Mouse (Mus musculus): ENCODE measurements around the gene Cd3e. TPM values are rescaled to one million over a fixed set of nuclear protein-coding genes. Genes with fewer than 3 reads are reported as not detected.
"Not testable (repeated sequence)": the region's sequence is repeated elsewhere in the genome, so short reads cannot be mapped to it uniquely, and the experiment has no call there.

Cd3e gene
- polyA plus RNA-seq, 1 experiment from 2014 or later, result not detected

- no peak for ATAC-seq (ENCODE audit: low FRiP score, low read depth)
Observed at GRCm38 (mm10) chr9:44986242-44986781, 23.1 kb downstream of the Cd3e start.

GRCm38 (mm10) chr9:44985721-44986161 lies 23.7 kb downstream of the Cd3e start:
- no peaks in the 10 kb centered on the region for H3K9me3 ChIP-seq
- H3K27me3 ChIP-seq, result no peaks in the 10 kb centered on the region
- H3K9ac ChIP-seq, result no peak overlapping the region
- H3K36me3 ChIP-seq, result no peaks in the 10 kb centered on the region
- no peak overlapping the region for H3K4me3 ChIP-seq
- H3K27ac ChIP-seq, result 0 out of 2 replicates have a peak overlapping the region, but pooled peaks have one; percentile 39
- no peak for ATAC-seq (ENCODE audit: low FRiP score, low read depth)
- H3K4me1 ChIP-seq, result no peaks in the 10 kb centered on the region
- H3K4me2 ChIP-seq (replicated peaks), result peak overlapping the region; percentile 12; the same call in 1 of the 2 replicates
- WGBS, result 87% methylated on average over 3 of the region's 3 CpGs

More at GRCm38 (mm10) chr9:44986242-44986781, 23.1 kb downstream of the Cd3e start:
- Histone ChIP-seq H3K27me3 (no peaks in the 10 kb centered on the region), H3K9ac (no peak overlapping the region), H3K4me1 (no peaks in the 10 kb centered on the region), H3K4me2 (replicated peaks) (peak overlapping the region; percentile 12; the same call in 1 of the 2 replicates), H3K27ac (peak overlapping the region; percentile 39; the same call in 1 of the 2 replicates), H3K4me3 (no peak overlapping the region), H3K9me3 (no peaks in the 10 kb centered on the region), H3K36me3 (no peaks in the 10 kb centered on the region)
- WGBS, result 64% methylated on average over 14 of the region's 14 CpGs

- H3K4me1 ChIP-seq, result no peaks in the 10 kb centered on the region
- H3K4me3 ChIP-seq, result no peak overlapping the region
- peaks cover 7% of the 10 kb centered on the region for H3K27me3 ChIP-seq
- no peak for ATAC-seq (ENCODE audit: low FRiP score, low read depth)
- H3K36me3 ChIP-seq, result no peaks in the 10 kb centered on the region
- no peak overlapping the region for H3K4me2 ChIP-seq (replicated peaks)
- H3K9me3 ChIP-seq, result no peaks in the 10 kb centered on the region
- no peak overlapping the region for H3K27ac ChIP-seq
- no peak overlapping the region for H3K9ac ChIP-seq
- WGBS, result 65% methylated on average over 2 of the region's 2 CpGs
Observed at GRCm38 (mm10) chr9:44983001-44983400, 26.4 kb downstream of the Cd3e start.

GRCm38 (mm10) chr9:44982531-44982930 lies 26.9 kb downstream of the Cd3e start:
- WGBS, result 88% methylated on average over 3 of the region's 3 CpGs
- ATAC-seq (ENCODE audit: low FRiP score, low read depth), result no peak

GRCm38 (mm10) chr9:44982081-44982480 lies 27.3 kb downstream of the Cd3e start:
- ATAC-seq (ENCODE audit: low FRiP score, low read depth), result no peak
- Histone ChIP-seq H3K9ac (no peak overlapping the region), H3K27ac (no peak overlapping the region), H3K4me1 (no peaks in the 10 kb centered on the region), H3K4me3 (no peak overlapping the region), H3K4me2 (replicated peaks) (no peak overlapping the region), H3K36me3 (no peaks in the 10 kb centered on the region), H3K27me3 (peaks cover 12% of the 10 kb centered on the region), H3K9me3 (no peaks in the 10 kb centered on the region)
- 88% methylated on average over 8 of the region's 8 CpGs for WGBS

More at GRCm38 (mm10) chr9:44982531-44982930, 26.9 kb downstream of the Cd3e start:
- H3K27me3 ChIP-seq, result peaks cover 12% of the 10 kb centered on the region
- no peaks in the 10 kb centered on the region for H3K9me3 ChIP-seq
- H3K4me2 ChIP-seq (replicated peaks), result no peak overlapping the region
- H3K36me3 ChIP-seq, result no peaks in the 10 kb centered on the region
- H3K4me1 ChIP-seq, result no peaks in the 10 kb centered on the region
- H3K9ac ChIP-seq, result no peak overlapping the region
- H3K27ac ChIP-seq, result no peak overlapping the region
- no peak overlapping the region for H3K4me3 ChIP-seq

GRCm38 (mm10) chr9:44981676-44982075 lies 27.8 kb downstream of the Cd3e start, which contains the start of gene Cd3d:
Gene Cd3d, plus strand, starts transcription at chr9:44981786.
- Histone ChIP-seq H3K27me3 (peaks cover 12% of the 10 kb centered on the region), H3K4me1 (no peaks in the 10 kb centered on the region), H3K9me3 (no peaks in the 10 kb centered on the region), H3K4me3 (no peak within 1 kb of the TSS), H3K4me2 (replicated peaks) (no peak within 1 kb of the TSS), H3K27ac (no peak within 1 kb of the TSS), H3K9ac (no peak within 1 kb of the TSS), H3K36me3 (no peaks in the 10 kb centered on the region)
- no peak for ATAC-seq (ENCODE audit: low FRiP score, low read depth)
- WGBS, result 75% methylated on average over 4 of the region's 4 CpGs

- 86% methylated on average over 2 of the region's 2 CpGs for WGBS
- H3K9me3 ChIP-seq, result no peaks in the 10 kb centered on the region
- H3K4me3 ChIP-seq, result no peak overlapping the region
- no peak overlapping the region for H3K9ac ChIP-seq
- peaks cover 14% of the 10 kb centered on the region for H3K27me3 ChIP-seq
- H3K4me2 ChIP-seq (replicated peaks), result no peak overlapping the region
- H3K27ac ChIP-seq, result no peak overlapping the region
- H3K4me1 ChIP-seq, result no peaks in the 10 kb centered on the region
- no peaks in the 10 kb centered on the region for H3K36me3 ChIP-seq
- ATAC-seq (ENCODE audit: low FRiP score, low read depth), result no peak
Observed at GRCm38 (mm10) chr9:44981104-44981503, 28.3 kb downstream of the Cd3e start.

GRCm38 (mm10) chr9:44980242-44980641 lies 29.2 kb downstream of the Cd3e start, which contains the start of gene Cd3g:
Gene Cd3g, minus strand, starts transcription at chr9:44980431.
- no peak for ATAC-seq (ENCODE audit: low FRiP score, low read depth)
- Histone ChIP-seq H3K36me3 (no peaks in the 10 kb centered on the region), H3K4me1 (no peaks in the 10 kb centered on the region), H3K27me3 (peaks cover 14% of the 10 kb centered on the region), H3K9me3 (no peaks in the 10 kb centered on the region), H3K4me3 (no peak within 1 kb of the TSS), H3K27ac (no peak within 1 kb of the TSS), H3K9ac (no peak within 1 kb of the TSS), H3K4me2 (replicated peaks) (no peak within 1 kb of the TSS)
- WGBS, result 70% methylated on average over 3 of the region's 3 CpGs

- Histone ChIP-seq H3K27ac (no peak overlapping the region), H3K27me3 (peaks cover 17% of the 10 kb centered on the region), H3K4me2 (replicated peaks) (no peak overlapping the region), H3K36me3 (no peaks in the 10 kb centered on the region), H3K4me1 (no peaks in the 10 kb centered on the region), H3K4me3 (no peak overlapping the region), H3K9me3 (no peaks in the 10 kb centered on the region), H3K9ac (no peak overlapping the region)
- ATAC-seq (ENCODE audit: low FRiP score, low read depth), result no peak
- 86% methylated on average over 7 of the region's 7 CpGs for WGBS
Observed at GRCm38 (mm10) chr9:44979806-44980205, 29.6 kb downstream of the Cd3e start.

GRCm38 (mm10) chr9:44977813-44978212 lies 31.6 kb downstream of the Cd3e start:
- Histone ChIP-seq H3K27me3 (peaks cover 35% of the 10 kb centered on the region), H3K9ac (no peak overlapping the region), H3K27ac (no peak overlapping the region), H3K4me2 (replicated peaks) (no peak overlapping the region), H3K4me3 (no peak overlapping the region), H3K9me3 (no peaks in the 10 kb centered on the region), H3K36me3 (no peaks in the 10 kb centered on the region), H3K4me1 (no peaks in the 10 kb centered on the region)
- ATAC-seq (ENCODE audit: low FRiP score, low read depth), result no peak
- 70% methylated on average over 6 of the region's 6 CpGs for WGBS

- Histone ChIP-seq H3K36me3 (no peaks in the 10 kb centered on the region), H3K9ac (no peak overlapping the region), H3K27me3 (peaks cover 32% of the 10 kb centered on the region), H3K4me1 (peaks cover 10% of the 10 kb centered on the region), H3K9me3 (no peaks in the 10 kb centered on the region), H3K4me3 (no peak overlapping the region), H3K4me2 (replicated peaks) (no peak overlapping the region), H3K27ac (no peak overlapping the region)
- 65% methylated on average over 1 of the region's 1 CpGs for WGBS
- no peak for ATAC-seq (ENCODE audit: low FRiP score, low read depth)
Observed at GRCm38 (mm10) chr9:44969450-44969849, 40.0 kb downstream of the Cd3e start.

- H3K4me1 ChIP-seq, result peaks cover 14% of the 10 kb centered on the region
- not testable (repeated sequence) for ATAC-seq (ENCODE audit: low FRiP score, low read depth); H3K36me3 ChIP-seq; H3K4me2 ChIP-seq (replicated peaks); H3K27ac ChIP-seq; H3K9ac ChIP-seq; H3K9me3 ChIP-seq; H3K4me3 ChIP-seq
- WGBS, result 82% methylated on average over 5 of the region's 5 CpGs
- peaks cover 17% of the 10 kb centered on the region for H3K27me3 ChIP-seq
Observed at GRCm38 (mm10) chr9:44967763-44968162, 41.7 kb downstream of the Cd3e start.

- no peak overlapping the region for H3K9ac ChIP-seq
- H3K4me3 ChIP-seq, result no peak overlapping the region
- H3K4me2 ChIP-seq (replicated peaks), result no peak overlapping the region
- ATAC-seq (ENCODE audit: low FRiP score, low read depth), result no peak
- H3K27ac ChIP-seq, result no peak overlapping the region
- 24% methylated on average over 3 of the region's 3 CpGs for WGBS
- no peaks in the 10 kb centered on the region for H3K9me3 ChIP-seq
- H3K36me3 ChIP-seq, result peaks cover 11% of the 10 kb centered on the region
- H3K27me3 ChIP-seq, result peaks cover 12% of the 10 kb centered on the region
- peaks cover 14% of the 10 kb centered on the region for H3K4me1 ChIP-seq
Observed at GRCm38 (mm10) chr9:44966815-44967242, 42.6 kb downstream of the Cd3e start.
